Mouse (Mus musculus): ENCODE measurements around the gene Cx3cr1.
A peak's percentile ranks its signal among the peaks of the same experiment; 100 is the strongest.

The Cx3cr1 gene

DNA sequence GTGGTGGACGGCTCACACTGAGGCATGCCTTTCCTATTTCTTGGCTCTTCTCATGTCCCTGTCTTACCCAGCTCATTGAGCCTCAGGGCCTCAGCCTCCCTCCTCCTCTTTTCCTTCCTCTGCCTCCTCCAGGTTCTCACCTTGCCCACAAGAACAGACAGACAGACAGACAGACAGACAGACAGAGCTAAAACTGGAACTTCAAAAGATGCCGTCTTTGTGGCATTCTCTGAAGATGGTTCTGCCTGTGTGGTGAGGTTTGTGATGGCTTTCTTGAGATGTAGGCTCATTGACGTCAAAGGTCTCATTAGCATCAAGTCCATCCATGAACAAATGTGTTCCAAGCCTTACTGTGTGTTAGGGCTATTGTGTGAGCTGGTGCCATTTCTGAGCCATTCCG, 13.0 kb upstream of the Cx3cr1 start:
- no peak for DNase-seq (ENCODE audit: inconsistent ontology term)

DNA sequence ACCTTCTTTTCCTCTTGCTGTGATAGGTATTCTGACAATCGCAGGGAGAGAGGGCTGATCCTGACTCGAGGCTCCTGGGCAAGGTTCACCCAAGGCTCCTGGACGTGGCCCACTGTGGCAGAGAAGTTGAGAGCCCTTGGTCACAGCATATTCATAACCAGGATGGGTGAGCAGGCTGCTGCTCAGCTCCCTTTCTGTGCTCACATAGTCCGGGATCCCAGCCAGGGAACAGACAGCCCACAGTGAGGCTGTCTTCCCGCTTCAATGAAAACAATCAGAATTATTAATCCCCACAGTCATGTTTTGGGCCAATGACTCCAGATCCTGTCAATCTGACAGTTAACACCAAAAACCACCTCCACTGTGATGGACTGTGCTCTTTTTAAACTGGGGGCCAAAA, 12.3 kb upstream of the Cx3cr1 start:
- peak; percentile 12 for DNase-seq (ENCODE audit: inconsistent ontology term)

DNA sequence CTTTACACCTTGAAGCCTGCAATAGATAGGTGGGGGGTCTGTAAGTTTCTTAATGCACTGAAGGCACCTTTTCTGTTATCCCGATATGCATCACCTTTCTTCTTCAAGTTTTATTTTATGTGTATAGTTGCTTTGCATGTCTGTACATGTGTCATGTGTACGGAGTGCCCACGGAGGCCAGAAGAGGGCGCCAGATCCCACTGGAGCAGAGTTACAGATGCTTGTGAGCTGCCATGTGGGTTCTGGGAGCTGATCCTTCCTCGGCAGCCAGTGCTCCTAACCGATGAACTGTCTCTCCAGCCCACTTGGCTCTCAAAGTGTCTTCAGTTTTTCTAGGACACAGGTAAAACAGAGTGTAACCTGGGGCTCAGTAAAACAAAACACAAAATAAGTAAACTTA, 11.6 kb upstream of the Cx3cr1 start:
- DNase-seq (ENCODE audit: inconsistent ontology term), result no peak

DNA sequence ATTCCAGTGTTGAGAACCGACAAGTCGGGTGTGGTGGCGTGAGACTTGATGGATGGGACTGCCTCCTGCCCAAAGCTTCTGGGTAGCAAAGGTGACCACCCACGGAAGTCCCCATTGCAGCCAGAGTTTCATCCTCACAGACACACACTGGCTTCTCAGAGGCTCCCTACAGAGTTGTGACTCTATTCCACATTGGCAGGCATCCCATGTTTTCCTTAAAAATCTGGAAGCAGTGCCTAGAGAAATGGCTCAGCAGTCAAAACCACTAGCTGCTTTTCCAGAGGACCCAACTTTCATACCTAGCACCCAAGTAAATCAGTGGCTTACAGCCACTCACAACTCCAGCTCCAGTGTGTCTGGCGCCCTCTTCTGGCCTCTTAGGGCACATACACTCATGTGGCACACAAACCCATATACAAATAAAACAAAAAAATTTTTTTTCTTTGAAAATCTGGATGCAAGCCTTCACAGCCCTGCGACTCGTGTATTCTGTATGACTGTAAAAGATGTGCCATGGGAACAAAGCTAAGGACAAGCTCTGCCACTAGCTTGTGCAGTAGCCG, 10.9 kb upstream of the Cx3cr1 start:
- no peak for DNase-seq (ENCODE audit: inconsistent ontology term)

DNA sequence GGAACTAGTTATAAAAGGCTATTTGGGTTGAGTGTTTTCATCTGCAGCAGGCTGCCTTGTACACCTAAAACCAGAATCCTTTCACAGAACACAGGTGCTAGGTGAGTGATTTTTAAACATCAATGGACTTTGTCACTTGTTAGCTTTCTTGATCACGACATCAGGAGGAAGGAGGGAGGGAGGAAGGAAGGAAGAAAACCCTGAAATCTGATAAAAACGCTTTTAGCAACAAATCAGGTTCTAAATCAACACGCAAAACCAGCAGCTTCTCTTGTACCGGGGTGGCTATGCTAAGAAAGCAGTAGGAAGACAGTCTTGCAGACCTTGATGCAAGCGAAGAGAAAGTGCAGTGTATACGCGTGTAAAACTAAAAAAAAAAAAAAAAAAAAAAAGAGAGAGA, 10.2 kb upstream of the Cx3cr1 start:
- DNase-seq (ENCODE audit: inconsistent ontology term), result no peak

DNA sequence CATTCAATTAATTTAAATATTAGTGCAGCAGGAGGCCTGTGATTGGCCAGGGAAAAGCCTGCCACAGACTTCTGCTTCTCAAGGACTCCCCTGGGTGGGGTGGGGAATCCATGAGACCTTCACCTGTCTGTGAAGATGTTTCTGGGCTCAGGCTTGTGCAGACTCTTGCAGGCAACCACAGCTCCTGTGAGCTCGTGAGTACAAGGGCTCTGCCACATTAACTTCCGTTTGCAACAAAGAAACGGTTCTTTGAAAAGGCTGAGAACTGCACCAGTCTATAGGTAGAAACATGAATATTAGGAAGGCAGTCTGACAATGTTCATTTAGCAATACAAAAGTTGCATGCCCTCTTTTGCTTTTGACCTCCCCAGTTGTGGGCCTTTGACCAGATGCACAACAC, 8.6 kb upstream of the Cx3cr1 start:
- DNase-seq (ENCODE audit: inconsistent ontology term), result no peak

DNA sequence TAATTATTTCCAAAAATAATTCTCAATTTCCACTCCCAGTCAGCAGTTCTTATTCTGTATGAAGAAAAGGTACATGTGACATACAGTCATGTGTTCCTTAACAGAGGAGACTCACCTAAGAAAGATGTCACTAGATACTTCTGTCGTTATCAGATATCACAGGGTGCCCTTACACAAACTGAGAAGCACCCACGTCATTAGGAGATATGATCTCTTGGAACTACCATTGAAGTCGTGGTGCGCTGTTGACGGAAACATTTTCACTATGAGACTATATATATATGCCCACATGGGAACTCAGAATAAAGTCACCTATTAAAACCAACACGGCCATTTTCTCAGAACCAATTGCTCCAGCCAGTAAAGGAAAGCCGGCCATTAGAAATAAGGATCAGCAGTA, 4.8 kb upstream of the Cx3cr1 start:
- no peak for DNase-seq (ENCODE audit: inconsistent ontology term)

DNA sequence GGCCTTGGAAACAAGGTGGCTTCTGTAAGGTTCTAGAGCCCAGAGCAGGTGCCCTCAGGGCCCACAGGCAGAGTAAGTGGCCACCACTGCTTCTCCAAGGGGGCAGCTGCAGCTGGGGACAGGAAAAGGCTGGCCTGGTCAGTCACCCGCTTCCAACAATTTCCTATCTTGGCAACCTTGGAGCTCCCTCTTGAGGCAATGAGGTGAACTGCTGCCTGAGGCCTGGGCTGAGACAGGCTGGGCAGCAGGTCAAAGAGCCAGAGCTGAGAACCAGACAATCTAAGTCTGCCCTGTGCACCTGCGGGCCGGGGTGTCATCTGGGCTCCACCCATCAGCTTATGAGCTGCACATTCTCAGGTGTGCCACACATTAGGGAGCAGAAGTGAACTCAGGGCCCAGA, 3.5 kb upstream of the Cx3cr1 start:
- DNase-seq (ENCODE audit: inconsistent ontology term), result peak; percentile 69

DNA sequence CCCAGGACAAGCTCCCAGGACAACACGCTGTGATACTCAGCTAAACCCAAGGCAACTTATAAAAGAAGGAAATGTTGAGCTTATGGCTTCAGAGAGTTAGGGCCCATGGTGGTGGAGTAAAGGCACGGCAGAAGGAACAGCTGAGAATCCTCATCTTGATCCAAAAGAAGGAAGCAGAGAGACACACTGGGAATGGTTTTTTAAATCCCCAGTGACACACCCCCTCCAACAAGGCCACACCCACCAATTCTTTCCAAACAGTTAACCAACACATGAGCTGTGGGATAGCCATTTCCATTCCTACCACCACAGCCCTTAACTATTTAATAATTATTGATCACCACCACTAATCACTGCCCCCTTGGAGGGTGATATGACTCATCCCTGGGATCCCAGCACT, 1.6 kb upstream of the Cx3cr1 start:
- DNase-seq (ENCODE audit: inconsistent ontology term), result no peak

DNA sequence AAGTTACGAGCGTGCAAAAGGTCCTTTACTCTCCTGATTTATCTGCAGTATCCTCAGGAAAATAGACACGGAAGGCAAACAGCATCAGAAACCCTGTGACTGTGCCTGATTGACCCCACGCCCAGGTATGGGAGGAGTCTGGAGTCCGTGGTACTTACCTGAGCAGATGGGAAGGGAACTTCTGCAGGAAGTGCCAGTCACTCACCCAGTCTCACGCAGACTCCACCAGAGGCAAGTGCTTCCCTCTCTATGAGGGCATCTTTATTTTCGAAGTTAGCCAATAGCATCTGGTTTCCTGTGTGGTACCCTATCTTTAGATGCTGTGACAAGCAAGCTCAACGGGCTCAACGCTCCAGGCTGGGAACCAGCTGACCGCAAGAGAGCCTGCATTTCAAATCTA, 1.6 kb downstream of the Cx3cr1 start:
- DNase-seq (ENCODE audit: inconsistent ontology term), result no peak

DNA sequence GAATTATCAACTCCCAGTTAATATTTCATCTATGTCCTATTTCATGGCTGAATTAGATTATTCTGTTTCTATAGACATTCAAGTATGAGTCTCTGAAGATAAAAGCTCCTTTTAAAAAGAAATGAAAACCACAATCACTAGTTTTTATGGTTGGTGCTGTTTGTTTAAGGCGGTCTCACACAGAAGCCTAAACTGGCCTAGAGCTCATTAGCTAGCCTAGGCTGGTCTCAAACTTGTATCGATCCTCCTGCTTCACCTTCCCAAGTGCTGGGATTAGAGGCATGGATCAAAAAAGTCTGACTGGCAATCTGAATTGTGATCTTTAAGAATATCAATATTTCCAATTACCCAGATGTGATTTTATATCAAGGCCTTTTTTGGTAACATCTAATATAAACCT, 2.1 kb downstream of the Cx3cr1 start:
- no peak for DNase-seq (ENCODE audit: inconsistent ontology term)

DNA sequence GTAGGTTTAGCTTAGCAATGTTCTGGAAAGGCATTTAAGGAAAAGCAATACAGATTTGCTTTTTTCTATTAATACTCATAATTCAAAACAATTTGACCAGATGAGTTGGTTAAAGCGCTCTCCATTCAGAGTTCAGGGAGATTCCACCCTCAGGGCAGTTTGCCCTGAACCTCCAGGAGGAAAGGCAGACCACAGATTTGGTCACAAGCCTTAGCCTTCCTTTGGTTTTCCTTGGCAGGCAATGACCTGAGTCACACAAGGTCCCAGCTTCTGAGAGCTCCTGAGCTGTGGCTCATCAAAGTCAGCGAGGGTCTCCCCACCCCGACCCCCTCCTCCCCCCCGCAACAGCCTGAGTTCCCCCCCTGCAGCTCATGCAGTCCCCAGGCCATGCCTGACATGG, 5.4 kb downstream of the Cx3cr1 start:
- peak; percentile 16 for DNase-seq (ENCODE audit: inconsistent ontology term)

DNA sequence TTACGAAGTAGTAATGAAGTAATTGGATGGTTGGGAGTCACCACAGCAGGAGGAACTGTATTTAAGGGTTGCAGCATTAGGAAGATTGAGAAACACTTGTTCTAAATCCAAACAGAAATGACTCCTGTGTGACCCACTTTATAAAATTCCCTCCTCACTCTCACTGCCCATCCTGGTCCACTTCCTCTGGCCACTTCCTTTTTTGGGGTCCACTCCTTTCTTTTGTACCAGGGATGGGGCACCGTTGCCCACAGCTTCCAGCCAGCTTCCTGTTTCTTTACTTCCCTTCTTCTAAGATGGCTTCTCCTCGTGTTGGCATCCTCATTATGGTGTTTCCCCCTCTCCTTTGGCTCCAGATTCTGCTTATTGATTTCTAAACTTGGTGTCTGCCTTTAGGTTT, 10.9 kb downstream of the Cx3cr1 start:
- DNase-seq (ENCODE audit: inconsistent ontology term), result no peak

DNA sequence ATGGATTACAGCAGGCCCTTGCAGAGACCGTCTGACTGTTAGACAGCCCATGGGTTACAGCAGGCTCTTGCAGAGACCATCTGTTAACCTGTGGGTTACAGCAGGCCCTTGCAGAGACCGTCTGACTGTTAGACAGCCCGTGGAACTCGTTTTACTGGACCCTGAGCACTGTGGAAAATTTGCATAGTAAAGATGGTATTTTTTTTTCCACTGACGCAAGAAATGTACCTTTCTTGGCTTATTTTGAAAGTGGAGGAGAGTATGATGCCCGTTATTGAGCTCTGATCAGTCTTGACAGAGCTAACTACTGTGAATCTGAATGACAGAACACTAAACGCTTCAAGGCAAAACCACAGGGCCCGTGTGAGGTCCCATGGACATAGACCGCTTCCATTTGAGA, 13.5 kb downstream of the Cx3cr1 start:
- no peak for DNase-seq (ENCODE audit: inconsistent ontology term)

DNA sequence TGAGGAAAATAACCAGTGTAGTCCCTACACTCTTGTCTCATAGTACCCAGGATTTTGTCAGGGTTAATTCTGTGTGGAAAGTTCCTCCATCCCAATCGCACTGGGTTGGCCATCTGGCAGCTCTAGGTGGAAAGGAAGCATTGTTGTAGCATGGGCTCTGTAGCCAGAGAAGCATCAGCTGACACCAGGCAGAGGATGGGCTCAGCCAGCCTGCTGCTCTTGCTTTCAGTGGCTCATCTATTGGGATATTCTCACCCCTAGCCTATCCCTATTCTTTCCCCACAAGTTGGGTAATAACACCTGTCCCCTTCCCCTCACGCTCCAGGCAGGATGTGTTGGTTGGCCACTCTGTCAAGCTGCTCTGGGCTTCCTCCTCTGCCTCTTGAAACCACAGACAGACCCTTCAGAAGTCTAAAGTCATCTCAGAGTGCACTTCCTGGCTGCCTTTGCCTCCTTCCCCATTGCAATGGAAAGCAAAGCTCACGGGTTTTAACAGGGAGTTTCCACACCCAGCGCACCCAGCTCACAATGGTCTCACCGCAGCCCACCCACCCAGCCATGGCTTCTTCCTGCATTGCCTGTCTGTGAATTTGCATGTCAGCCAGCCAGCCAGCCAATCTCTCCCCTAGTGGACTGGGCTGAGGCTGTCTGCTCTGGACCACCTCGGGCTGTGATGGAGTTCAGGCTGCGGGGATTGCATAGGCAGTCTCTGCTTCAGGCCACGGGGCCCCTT, 15.0 kb downstream of the Cx3cr1 start:
- DNase-seq (ENCODE audit: inconsistent ontology term), result no peak

DNA sequence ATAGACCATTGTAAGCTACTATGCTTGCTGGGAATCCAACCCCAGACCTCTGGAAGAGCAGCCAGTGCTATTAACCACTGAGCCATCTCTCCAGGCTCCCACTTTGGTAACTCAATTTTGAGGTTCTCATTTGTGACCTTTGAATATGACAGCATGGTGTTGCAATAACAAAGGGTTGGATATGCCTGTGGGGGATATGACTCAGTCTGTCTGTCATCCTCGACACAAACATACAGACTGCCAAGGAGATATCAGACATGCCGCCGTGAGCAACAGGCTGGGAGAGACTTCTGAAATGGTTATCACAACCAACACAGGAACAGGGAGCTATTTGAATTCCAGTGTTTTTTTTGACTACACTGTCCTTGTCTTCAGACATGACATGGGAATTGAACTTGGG, 20.3 kb downstream of the Cx3cr1 start:
- DNase-seq (ENCODE audit: inconsistent ontology term), result peak; percentile 44

DNA sequence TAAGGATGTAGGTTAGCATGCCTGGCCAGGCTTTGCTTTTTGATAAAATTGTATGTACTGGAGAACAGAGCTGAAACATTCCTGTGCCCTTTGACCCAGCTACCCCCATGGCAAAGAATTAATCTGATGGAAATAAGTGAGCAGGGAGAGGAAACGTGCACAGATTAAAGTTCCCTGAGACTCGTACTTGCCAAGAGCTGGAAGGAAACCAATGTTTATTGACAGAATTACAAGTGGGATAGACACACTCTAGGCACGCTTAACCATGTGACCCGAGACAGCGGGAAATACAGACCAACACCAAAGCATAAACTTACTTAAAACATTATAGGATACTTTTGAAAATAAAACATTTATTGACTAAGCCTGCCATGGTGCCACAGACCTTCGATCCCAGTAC, 21.2 kb downstream of the Cx3cr1 start:
- no peak for DNase-seq (ENCODE audit: inconsistent ontology term)

DNA sequence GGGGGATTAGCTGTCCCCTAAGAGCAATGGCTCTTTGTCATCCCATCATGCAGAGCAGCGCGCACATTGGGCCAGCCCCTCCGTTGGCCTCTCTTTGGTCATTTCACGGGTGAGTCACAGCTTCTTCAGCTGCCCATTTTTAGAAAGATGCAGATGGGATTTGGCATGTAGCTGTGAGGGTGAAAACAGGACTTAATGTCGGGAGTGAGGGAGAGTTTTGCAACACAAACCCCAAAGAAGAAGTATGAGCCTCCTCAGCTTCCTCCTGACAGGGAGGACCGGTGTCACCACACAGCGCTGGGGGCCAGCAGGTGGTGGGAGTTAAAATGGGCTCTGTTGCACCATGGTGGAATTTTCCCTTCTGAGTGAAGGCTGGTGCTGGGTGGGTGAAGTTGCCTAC, 26.6 kb downstream of the Cx3cr1 start:
- peak; percentile 24 for DNase-seq (ENCODE audit: inconsistent ontology term)

DNA sequence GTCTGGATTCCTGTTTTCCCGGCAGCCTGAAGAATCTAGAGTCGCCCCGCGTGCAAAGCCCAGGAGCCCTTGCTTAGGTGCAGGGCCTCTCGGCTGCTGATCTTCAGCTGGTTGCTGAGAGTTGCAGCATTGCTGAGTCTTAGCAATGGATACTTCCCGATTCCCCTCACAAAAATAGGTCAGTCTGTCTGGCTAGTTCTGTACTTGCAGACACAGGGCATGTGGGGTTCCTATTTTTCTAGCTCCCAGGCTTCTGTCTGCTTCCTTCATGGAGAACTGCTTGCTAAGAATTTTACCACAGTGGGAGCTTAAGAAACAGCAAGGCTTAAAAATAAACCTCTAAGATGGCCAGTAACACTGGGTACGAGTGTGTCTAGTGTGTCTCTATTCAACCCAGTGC, 32.3 kb downstream of the Cx3cr1 start:
- no peak for DNase-seq (ENCODE audit: inconsistent ontology term)

DNA sequence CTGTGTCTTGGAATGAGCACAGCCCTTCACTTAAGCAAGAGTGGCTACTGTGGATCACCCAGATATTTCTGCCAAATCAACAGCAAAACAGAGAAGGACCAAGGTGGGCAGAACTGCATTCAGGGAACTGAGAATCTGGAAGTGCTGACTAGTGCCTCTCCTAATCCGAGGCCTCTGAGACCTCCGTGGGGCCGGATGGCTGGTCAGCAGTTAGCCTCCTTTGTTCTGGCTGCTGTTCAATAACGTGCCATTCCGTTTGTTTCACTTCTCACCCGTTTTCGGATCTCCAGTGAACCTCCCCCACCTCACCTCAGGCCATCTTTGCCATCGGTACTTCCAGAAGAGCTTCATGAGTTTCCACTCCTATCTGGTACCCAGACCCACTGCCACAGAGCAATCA, 35.3 kb downstream of the Cx3cr1 start:
- DNase-seq (ENCODE audit: inconsistent ontology term), result no peak

DNA sequence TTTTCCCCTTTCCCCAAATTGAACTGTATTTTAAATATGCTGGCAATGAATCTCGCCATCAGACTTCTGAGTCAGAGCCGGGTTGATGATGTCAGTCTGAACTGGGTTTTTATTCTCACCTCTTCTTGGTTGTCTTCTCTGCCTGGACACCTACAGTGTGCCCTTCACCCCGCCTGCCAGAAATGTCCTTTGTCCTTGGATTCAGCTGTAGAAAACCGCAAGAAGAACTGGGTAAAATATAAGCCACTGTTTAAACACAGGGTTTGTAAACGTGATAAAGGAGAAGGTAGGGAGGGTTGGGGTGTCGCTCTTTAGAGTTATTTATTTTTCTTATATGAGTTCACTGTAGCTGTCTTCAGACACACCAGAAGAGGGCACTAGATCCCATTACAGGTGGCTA, 37.0 kb downstream of the Cx3cr1 start:
- no peak for DNase-seq (ENCODE audit: inconsistent ontology term)

DNA sequence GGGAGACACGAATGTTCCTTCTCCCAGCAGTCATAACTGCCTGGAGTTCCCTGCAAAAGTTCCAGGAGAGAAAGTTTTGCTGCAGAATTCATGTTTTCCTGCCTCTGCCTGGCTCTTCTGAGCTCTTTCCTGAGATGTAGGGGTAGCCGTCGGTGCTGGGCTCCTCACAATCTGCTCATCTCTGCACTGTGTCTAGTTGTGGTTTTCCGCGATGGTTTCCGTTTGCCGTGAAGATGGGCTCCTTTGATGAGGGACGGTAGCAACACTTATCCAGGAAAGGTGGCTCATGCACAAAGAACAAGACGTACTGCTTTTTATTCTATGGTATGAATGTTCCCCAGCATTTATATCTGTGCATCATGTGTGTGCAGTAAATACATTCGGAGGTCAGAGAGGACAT, 39.3 kb downstream of the Cx3cr1 start:
- DNase-seq (ENCODE audit: inconsistent ontology term), result no peak

DNA sequence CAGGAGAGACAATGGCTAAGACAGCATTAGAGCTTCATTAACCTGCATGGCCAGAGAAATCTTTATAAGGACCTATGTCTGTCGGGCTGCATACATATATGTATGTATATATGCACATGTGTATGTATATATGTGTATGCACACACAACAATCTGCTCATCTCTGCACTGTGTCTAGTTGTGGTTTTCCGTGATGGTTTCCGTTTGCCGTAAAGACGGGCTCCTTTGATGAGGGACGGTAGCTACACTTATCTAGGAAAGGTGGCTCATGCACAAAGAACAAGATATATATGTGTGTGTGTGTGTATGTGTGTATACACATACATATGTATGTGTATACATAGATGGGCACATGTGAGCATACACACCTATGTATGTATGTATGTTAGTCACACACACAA, 39.8 kb downstream of the Cx3cr1 start:
- DNase-seq (ENCODE audit: inconsistent ontology term), result no peak
